Mouse (Mus musculus): ENCODE data around the gene Gm20388.

- TF ChIP-seq CTCF (IDR thresholded peaks at IDR 0.05; ENCODE audit: low read depth) (no peak), EP300 (optimal IDR thresholded peaks at IDR 0.05) (no peak)
Measured at GRCm38 (mm10) chr8:122181414-122181813, 2270.8 kb downstream of the Gm20388 start.
